Mouse (Mus musculus): Measurements from ENCODE around the gene Kctd19. TPM values are rescaled to one million over a fixed set of nuclear protein-coding genes. Genes with fewer than 3 reads are reported as not detected.

Gene Kctd19
- polyA plus RNA-seq, 1 experiment from 2014 or later, result not detected

- no peak for DNase-seq (ENCODE audit: low spot score)
- no peak for ATAC-seq (replicated peaks; ENCODE audit: low FRiP score)
- 83% methylated on average over 5 of the region's 5 CpGs for WGBS
- Histone ChIP-seq H3K9ac (ENCODE audit: low read length) (no peak overlapping the region), H3K27ac (ENCODE audit: low read depth, low read length) (no peak overlapping the region), H3K36me3 (ENCODE audit: control insufficient read depth, insufficient read depth, low read length) (no peaks in the 10 kb centered on the region), H3K4me3 (ENCODE audit: low read depth, low read length) (no peak overlapping the region), H3K9me3 (ENCODE audit: control insufficient read depth, low read length) (no peaks in the 10 kb centered on the region), H3K27me3 (ENCODE audit: control insufficient read depth, insufficient read depth, low read length) (no peaks in the 10 kb centered on the region), H3K4me1 (replicated peaks; ENCODE audit: control insufficient read depth, insufficient read depth, low read length) (no peaks in the 10 kb centered on the region; the same call in 1 of the 2 replicates), H3K4me2 (ENCODE audit: low read depth, low read length, severe bottlenecking) (no peak overlapping the region)
Measured at GRCm38 (mm10) chr8:105434136-105434535, 20.8 kb upstream of the Kctd19 start.

GRCm38 (mm10) chr8:105433511-105433910 is 20.2 kb upstream of the Kctd19 start:
- no peaks in the 10 kb centered on the region; the same call in 1 of the 2 replicates for H3K4me1 ChIP-seq (replicated peaks; ENCODE audit: control insufficient read depth, insufficient read depth, low read length)
- no peaks in the 10 kb centered on the region for H3K27me3 ChIP-seq (ENCODE audit: control insufficient read depth, insufficient read depth, low read length)
- no peak overlapping the region for H3K4me2 ChIP-seq (ENCODE audit: low read depth, low read length, severe bottlenecking)
- DNase-seq (ENCODE audit: low spot score), result no peak
- H3K36me3 ChIP-seq (ENCODE audit: control insufficient read depth, insufficient read depth, low read length), result no peaks in the 10 kb centered on the region
- no peaks in the 10 kb centered on the region for H3K9me3 ChIP-seq (ENCODE audit: control insufficient read depth, low read length)
- no peak overlapping the region for H3K9ac ChIP-seq (ENCODE audit: low read length)
- no peak overlapping the region for H3K4me3 ChIP-seq (ENCODE audit: low read depth, low read length)
- 54% methylated on average over 5 of the region's 5 CpGs for WGBS
- ATAC-seq (replicated peaks; ENCODE audit: low FRiP score), result no peak
- no peak overlapping the region for H3K27ac ChIP-seq (ENCODE audit: low read depth, low read length)

- H3K27me3 ChIP-seq (ENCODE audit: control insufficient read depth, insufficient read depth, low read length), result no peaks in the 10 kb centered on the region
- H3K4me2 ChIP-seq (ENCODE audit: low read depth, low read length, severe bottlenecking), result no peak overlapping the region
- no peak overlapping the region for H3K9ac ChIP-seq (ENCODE audit: low read length)
- no peak overlapping the region for H3K27ac ChIP-seq (ENCODE audit: low read depth, low read length)
- H3K36me3 ChIP-seq (ENCODE audit: control insufficient read depth, insufficient read depth, low read length), result no peaks in the 10 kb centered on the region
- DNase-seq (ENCODE audit: low spot score) (no peak), ATAC-seq (replicated peaks; ENCODE audit: low FRiP score) (no peak)
- no peaks in the 10 kb centered on the region for H3K9me3 ChIP-seq (ENCODE audit: control insufficient read depth, low read length)
- H3K4me3 ChIP-seq (ENCODE audit: low read depth, low read length), result no peak overlapping the region
- WGBS, result 65% methylated on average over 6 of the region's 6 CpGs
- H3K4me1 ChIP-seq (replicated peaks; ENCODE audit: control insufficient read depth, insufficient read depth, low read length), result no peaks in the 10 kb centered on the region; the same call in 1 of the 2 replicates
Measured at GRCm38 (mm10) chr8:105433021-105433420, 19.7 kb upstream of the Kctd19 start.

- Histone ChIP-seq H3K4me1 (replicated peaks; ENCODE audit: control insufficient read depth, insufficient read depth, low read length) (no peaks in the 10 kb centered on the region; the same call in 1 of the 2 replicates), H3K36me3 (ENCODE audit: control insufficient read depth, insufficient read depth, low read length) (no peaks in the 10 kb centered on the region), H3K27me3 (ENCODE audit: control insufficient read depth, insufficient read depth, low read length) (no peaks in the 10 kb centered on the region), H3K9ac (ENCODE audit: low read length) (no peak overlapping the region), H3K4me2 (ENCODE audit: low read depth, low read length, severe bottlenecking) (no peak overlapping the region), H3K27ac (ENCODE audit: low read depth, low read length) (no peak overlapping the region), H3K4me3 (ENCODE audit: low read depth, low read length) (no peak overlapping the region), H3K9me3 (ENCODE audit: control insufficient read depth, low read length) (no peaks in the 10 kb centered on the region)
- DNase-seq (ENCODE audit: low spot score) (no peak), ATAC-seq (replicated peaks; ENCODE audit: low FRiP score) (no peak)
- 61% methylated on average over 7 of the region's 7 CpGs for WGBS
Measured at GRCm38 (mm10) chr8:105431743-105432515, 18.6 kb upstream of the Kctd19 start.

- WGBS, result 87% methylated on average over 6 of the region's 6 CpGs
- no peak overlapping the region for H3K4me3 ChIP-seq (ENCODE audit: low read depth, low read length)
- no peak overlapping the region for H3K27ac ChIP-seq (ENCODE audit: low read depth, low read length)
- ATAC-seq (replicated peaks; ENCODE audit: low FRiP score), result no peak
- no peak overlapping the region for H3K9ac ChIP-seq (ENCODE audit: low read length)
- H3K4me2 ChIP-seq (ENCODE audit: low read depth, low read length, severe bottlenecking), result no peak overlapping the region
- no peaks in the 10 kb centered on the region for H3K4me1 ChIP-seq (replicated peaks; ENCODE audit: control insufficient read depth, insufficient read depth, low read length)
- no peaks in the 10 kb centered on the region for H3K36me3 ChIP-seq (ENCODE audit: control insufficient read depth, insufficient read depth, low read length)
- DNase-seq (ENCODE audit: low spot score), result no peak
- H3K9me3 ChIP-seq (ENCODE audit: control insufficient read depth, low read length), result no peaks in the 10 kb centered on the region
- H3K27me3 ChIP-seq (ENCODE audit: control insufficient read depth, insufficient read depth, low read length), result no peaks in the 10 kb centered on the region
Measured at GRCm38 (mm10) chr8:105426878-105427277, 13.6 kb upstream of the Kctd19 start.

GRCm38 (mm10) chr8:105422006-105422405 is 8.7 kb upstream of the Kctd19 start:
- DNase-seq (ENCODE audit: low spot score) (no peak), ATAC-seq (replicated peaks; ENCODE audit: low FRiP score) (no peak)
- no peaks in the 10 kb centered on the region for H3K36me3 ChIP-seq (ENCODE audit: control insufficient read depth, insufficient read depth, low read length)
- WGBS, result 70% methylated on average over 1 of the region's 1 CpGs
- H3K4me1 ChIP-seq (replicated peaks; ENCODE audit: control insufficient read depth, insufficient read depth, low read length), result no peaks in the 10 kb centered on the region
- H3K27me3 ChIP-seq (ENCODE audit: control insufficient read depth, insufficient read depth, low read length), result no peaks in the 10 kb centered on the region
- no peak overlapping the region for H3K4me3 ChIP-seq (ENCODE audit: low read depth, low read length)
- H3K9ac ChIP-seq (ENCODE audit: low read length), result no peak overlapping the region
- no peaks in the 10 kb centered on the region; the same call in 1 of the 2 replicates for H3K9me3 ChIP-seq (ENCODE audit: control insufficient read depth, low read length)
- H3K27ac ChIP-seq (ENCODE audit: low read depth, low read length), result no peak overlapping the region
- H3K4me2 ChIP-seq (ENCODE audit: low read depth, low read length, severe bottlenecking), result no peak overlapping the region

GRCm38 (mm10) chr8:105419800-105420199 is 6.5 kb upstream of the Kctd19 start:
- Histone ChIP-seq H3K27ac (ENCODE audit: low read depth, low read length) (no peak overlapping the region), H3K36me3 (ENCODE audit: control insufficient read depth, insufficient read depth, low read length) (no peaks in the 10 kb centered on the region), H3K4me3 (ENCODE audit: low read depth, low read length) (no peak overlapping the region), H3K9me3 (ENCODE audit: control insufficient read depth, low read length) (no peaks in the 10 kb centered on the region; the same call in 1 of the 2 replicates), H3K4me2 (ENCODE audit: low read depth, low read length, severe bottlenecking) (no peak overlapping the region), H3K27me3 (ENCODE audit: control insufficient read depth, insufficient read depth, low read length) (no peaks in the 10 kb centered on the region), H3K4me1 (replicated peaks; ENCODE audit: control insufficient read depth, insufficient read depth, low read length) (no peaks in the 10 kb centered on the region), H3K9ac (ENCODE audit: low read length) (no peak overlapping the region)
- 89% methylated on average over 4 of the region's 4 CpGs for WGBS
- no peak for DNase-seq (ENCODE audit: low spot score)
- ATAC-seq (replicated peaks; ENCODE audit: low FRiP score), result no peak

- Histone ChIP-seq H3K27ac (ENCODE audit: low read depth, low read length) (no peak overlapping the region), H3K36me3 (ENCODE audit: control insufficient read depth, insufficient read depth, low read length) (no peaks in the 10 kb centered on the region), H3K4me3 (ENCODE audit: low read depth, low read length) (no peak overlapping the region), H3K27me3 (ENCODE audit: control insufficient read depth, insufficient read depth, low read length) (no peaks in the 10 kb centered on the region; the same call in 1 of the 2 replicates), H3K9ac (ENCODE audit: low read length) (no peak overlapping the region), H3K9me3 (ENCODE audit: control insufficient read depth, low read length) (no peaks in the 10 kb centered on the region; the same call in 1 of the 2 replicates), H3K4me2 (ENCODE audit: low read depth, low read length, severe bottlenecking) (no peak overlapping the region), H3K4me1 (replicated peaks; ENCODE audit: control insufficient read depth, insufficient read depth, low read length) (no peaks in the 10 kb centered on the region)
- ATAC-seq (replicated peaks; ENCODE audit: low FRiP score) (no peak), DNase-seq (ENCODE audit: low spot score) (no peak)
- WGBS, result 81% methylated on average over 2 of the region's 2 CpGs
Measured at GRCm38 (mm10) chr8:105418992-105419391, 5.7 kb upstream of the Kctd19 start.

- Histone ChIP-seq H3K4me3 (ENCODE audit: low read depth, low read length) (no peak overlapping the region), H3K27ac (ENCODE audit: low read depth, low read length) (no peak overlapping the region), H3K36me3 (ENCODE audit: control insufficient read depth, insufficient read depth, low read length) (no peaks in the 10 kb centered on the region), H3K4me2 (ENCODE audit: low read depth, low read length, severe bottlenecking) (no peak overlapping the region), H3K9me3 (ENCODE audit: control insufficient read depth, low read length) (no peaks in the 10 kb centered on the region), H3K27me3 (ENCODE audit: control insufficient read depth, insufficient read depth, low read length) (peaks cover 7% of the 10 kb centered on the region; the same call in 1 of the 2 replicates), H3K9ac (ENCODE audit: low read length) (no peak overlapping the region), H3K4me1 (replicated peaks; ENCODE audit: control insufficient read depth, insufficient read depth, low read length) (peaks cover 3% of the 10 kb centered on the region; the same call in 1 of the 2 replicates)
- WGBS, result 94% methylated on average over 6 of the region's 6 CpGs
- DNase-seq (ENCODE audit: low spot score) (no peak), ATAC-seq (replicated peaks; ENCODE audit: low FRiP score) (no peak)
Measured at GRCm38 (mm10) chr8:105409947-105410346, 3.4 kb downstream of the Kctd19 start.
